Mouse (Mus musculus) right cerebral cortex, adult 2 months (tissue): Measurements from ENCODE around the gene Eif2a.

Experiments used
- DNase-seq, 2 experiments: peaks; one replicate each; pipeline ENCODE4 v3.0.0; 2021 to 2022; ENCODE audit warnings: low spot score in 2 of 2

Gene Eif2a

DNA sequence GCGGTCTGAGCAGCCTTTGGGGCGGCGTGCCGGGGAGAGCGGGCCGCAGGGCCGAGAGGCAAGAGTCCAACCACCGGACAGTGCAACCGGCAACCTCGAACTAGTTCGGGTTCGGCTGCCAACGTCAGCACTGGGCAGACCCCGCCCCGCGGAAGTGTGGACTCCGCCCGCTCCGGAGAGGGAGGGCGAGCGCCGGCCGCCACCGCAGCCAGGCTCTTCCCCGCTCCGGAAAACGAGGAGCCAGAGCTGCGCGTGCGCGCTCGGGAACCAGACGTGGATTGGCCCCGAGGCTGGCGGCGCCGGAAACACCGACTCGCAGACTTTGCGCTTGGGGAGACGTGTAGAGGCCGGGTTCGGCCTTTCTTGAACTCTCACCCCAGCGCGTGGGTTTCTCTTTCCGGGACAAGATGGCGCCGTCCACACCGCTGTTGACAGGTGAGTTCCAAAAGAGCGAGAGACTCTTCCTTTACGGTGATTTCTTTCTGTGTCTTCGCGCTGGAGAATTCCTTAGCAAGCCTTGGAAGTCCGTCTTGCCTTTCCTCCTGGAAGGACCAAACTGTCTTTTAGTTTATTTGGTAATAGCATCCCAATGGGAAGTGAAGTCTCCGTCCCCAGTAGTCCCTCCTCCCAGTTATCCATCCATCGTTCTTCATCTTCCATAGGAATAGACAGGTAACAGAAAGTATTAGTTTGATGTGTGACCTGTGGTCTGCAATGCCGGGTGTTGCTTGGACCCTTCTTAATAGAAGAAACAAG lies at the start of gene Eif2a, which contains the start of gene Serp1:
Eif2a (plus strand) TSS at position 170 of the 756 bp plus-strand sequence.
Serp1 (minus strand) TSS at position 241 of the 756 bp plus-strand sequence.
- DNase-seq = peak; percentile 99

DNA sequence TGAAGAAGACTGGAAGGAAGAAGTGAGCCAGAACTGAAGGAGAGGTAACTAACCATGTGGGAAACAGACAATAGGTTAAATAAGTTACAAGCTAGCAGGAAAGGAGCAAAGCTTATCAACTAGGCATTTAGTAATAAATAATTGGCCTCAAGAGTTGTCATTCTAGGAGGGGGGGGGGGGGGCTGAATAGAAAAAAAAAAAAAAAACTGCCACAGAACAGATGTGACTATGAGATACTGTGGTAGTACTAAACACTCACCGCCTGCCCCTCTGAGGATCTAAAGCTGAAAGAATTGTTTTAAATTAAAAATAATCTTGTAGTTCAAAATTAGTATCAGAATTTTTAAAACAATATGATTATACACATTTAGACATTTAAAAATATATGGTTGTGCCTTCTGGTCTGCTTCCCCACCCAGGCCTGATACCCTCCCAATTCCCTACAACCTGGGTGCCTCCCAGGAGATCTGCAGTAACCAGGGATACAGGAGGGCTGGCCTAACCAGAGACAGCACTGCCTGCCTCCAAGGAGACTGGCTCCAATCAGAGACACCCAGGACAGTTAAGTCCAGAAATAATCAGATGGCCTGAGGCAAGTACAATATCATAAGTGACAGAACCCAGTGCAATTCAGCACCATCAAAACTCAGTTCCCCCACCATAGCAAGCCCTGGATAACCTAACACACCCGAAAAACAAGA lies 46.7 kb upstream of the Eif2a start:
- DNase-seq = no peak

DNA sequence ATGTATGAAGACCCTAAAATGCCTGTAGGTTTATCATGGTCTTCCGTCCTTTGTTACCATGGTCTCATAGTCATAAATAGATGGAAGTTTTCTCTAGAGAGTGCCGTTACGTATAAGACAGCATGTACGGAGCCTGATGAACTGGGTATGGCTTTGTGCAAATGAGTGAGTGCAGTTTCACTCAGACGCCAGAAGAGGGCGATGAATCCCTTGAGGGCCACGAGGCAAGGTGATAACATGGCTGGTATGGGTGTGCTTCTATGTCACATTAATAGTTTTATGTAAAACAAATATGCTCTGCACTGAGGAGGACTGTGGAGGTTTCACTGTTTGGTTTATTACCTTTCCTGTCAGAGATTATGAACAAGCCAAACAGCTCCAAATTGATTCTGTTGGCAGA lies 39.7 kb upstream of the Eif2a start:
- no peak for DNase-seq

DNA sequence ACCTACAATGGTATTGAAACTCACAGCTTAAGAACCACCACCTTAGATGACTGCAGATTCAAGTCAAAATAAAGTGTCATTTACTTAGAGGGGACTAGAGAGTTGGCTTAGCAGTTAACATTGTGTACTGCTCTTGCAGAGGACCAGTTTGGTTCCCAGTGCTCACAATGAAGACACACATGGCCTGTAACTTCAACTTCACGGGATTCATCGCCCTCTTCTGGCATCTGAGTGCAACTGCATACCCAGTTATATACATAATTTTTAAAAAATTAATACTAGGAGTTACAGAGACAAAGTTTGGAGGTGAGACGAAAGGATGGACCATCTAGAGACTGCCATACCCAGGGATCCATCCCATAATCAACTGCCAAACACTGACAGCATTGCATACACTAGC lies 38.5 kb upstream of the Eif2a start:
- DNase-seq = no peak

DNA sequence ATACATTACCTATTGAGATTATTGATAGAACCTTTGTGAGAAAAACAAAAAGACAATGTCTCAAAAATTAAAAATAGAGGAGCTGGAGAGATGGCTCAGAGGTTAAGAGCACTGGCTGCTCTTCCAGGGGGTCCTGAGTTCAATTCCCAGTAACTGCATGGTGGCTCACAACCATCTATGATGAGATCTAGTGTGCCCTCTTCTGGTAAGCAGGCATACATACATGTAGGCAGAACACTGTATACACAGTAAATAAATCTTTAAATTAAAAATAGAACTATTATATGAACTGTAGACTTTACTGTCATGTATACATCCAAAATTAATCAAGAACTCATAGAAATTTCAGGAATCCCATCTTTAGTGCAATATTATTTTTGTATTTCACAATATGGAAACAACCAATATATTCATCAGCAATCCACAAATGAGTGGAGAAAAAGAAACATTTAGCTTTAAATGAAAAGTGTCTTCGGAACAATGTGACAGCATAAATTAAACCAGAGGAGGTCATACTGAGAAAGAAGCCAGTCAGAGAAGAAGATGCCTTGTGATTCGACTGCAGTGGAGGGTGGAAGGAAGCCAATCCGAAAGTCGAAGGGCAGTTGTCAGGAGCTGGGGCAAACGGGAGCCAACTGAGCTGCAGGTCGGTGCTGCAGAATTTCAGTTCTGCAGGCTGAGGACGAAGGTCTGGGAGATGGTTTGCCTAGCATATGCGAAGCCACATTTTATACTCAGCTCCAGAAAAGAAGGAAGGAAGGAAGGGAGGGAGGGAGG lies 37.4 kb upstream of the Eif2a start:
- no peak for DNase-seq

DNA sequence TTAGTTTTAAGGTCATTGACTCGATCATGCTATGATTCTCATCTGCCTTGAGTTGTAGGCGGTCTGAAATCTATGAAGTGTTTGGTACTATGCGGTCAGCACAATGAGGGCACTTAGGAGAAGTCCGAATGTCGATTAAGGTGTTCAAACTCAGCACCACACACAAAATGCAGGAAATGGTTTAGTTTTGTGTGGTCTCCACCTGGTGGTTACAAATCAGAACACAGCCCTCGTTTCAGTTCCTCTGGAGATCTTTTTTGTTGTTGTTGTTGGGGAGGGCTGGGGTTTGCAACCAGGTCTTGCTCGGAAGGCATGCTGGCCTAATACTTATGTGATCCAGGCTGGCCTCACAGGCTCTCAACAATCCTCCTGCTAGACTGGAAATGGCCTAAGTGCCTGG lies 34.8 kb upstream of the Eif2a start:
- DNase-seq = peak; percentile 59 to 65

DNA sequence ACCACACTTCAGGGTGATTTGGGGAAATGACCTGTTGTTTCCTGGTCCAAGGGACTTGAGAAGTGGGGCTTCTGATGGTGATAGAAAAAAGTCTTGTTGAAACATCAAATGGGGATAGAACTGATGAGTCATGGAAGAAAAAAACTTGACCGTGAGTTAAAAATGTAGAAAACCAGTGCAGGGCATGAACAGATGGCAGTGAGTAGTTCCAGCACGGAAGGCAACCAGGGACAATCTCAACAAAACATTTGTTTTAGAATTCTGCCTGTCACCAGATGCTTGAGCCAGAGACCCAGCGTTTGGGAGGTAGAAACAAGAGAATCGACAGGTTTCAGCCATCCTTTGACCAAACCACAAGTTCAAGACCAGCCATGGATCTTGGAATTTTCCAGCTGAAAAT lies 32.0 kb upstream of the Eif2a start:
- DNase-seq = peak; percentile 35 to 41

DNA sequence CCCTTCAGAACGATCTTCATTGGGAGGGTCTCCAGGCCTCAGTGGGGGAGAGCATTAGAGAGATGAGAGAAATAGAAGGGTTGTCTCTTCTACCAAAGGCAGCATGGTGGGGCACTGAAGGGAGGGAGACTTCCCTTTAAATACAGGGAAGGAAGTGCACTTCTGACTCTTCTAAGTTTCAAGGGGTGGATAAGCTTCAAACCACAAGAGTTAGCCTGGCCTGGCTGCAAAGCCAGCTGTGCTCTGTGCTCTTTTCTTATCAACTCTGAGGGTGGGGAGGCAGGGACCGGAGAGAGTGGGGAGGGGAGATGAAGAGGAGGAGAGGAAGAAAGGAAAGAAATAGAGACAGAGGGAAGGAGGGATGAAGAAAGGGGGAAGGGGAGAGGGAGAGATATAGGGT lies 23.7 kb upstream of the Eif2a start:
- DNase-seq = no peak

DNA sequence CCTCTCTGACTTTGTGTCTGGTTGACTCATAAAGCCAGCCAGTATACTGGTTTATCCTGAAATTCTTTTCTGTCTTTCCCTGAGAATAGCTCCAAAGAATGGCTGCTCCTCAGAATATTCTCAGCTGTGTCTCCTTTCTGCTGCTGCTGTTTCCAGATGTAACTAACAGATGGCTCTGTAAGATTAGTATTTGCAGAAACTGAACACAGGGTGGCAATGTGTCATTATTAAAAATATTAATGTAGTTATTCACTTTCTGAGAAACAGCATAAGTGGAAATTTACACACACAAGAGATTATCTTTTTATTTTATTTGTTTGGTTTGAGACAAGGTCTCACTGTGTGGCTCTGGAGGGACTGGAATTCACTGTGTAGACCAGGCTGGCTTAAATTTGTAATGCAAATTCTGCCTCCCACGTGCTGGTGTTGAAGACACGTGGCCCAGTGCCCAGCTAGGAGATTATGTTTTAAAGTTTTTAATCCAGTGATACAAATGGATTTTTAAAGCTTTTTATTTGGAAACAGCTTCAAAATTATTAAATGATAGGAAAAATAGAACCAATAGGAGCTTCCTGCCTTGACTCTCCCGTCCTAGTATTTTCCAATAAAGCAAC lies 21.8 kb upstream of the Eif2a start:
- DNase-seq = no peak

DNA sequence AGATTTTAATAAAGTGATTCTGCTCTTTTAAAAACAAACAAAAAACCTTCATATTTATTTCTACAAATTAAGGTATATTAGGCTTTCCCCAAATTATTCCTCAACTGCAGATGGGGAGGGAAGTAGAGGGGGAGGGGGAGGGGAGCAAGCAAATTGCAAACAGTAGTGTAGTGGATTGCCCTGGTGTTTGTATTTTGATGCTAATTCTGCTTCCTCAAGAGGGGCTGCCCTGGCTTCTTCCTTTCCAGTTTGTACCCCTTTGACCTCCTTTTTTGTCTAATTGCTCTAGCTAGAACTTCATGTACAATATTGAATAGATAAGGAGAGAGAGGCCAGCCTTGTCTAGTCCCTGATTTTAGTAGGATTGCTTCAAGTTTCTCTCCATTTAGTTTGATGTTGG lies 20.9 kb upstream of the Eif2a start:
- DNase-seq = no peak

DNA sequence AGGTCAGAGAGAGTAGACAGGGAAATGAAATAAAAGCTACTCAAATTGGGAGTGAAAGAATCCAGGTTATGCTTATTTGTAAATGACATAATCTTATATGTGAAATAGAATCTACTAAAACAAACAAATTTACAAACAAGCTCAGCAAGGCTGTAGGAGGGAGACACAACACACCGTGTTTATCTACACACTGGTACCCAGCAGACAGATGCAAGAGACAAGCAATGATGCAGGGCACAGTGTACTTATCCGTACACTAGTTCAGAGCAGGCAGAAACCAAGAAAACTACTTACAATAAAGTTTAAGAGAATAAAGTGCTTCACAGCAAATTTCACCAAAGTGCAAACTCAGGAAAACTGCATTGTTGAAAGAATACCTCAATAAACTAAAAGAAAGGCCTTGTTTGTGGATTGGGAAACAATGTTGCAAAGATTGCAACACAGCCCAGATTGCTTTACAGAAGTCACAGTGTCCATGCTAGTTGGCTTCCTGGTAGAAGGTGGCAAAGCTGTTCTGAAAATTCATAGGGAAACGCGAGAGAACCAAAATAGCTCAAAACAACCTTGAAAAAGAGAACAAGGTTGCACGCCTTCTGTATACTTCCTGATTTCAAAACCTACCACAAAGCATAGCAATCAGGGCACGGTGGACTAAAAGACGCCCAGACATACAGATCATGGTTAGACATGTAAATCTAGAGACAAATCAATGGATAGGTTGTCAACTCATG lies 17.4 kb upstream of the Eif2a start:
- no peak for DNase-seq

DNA sequence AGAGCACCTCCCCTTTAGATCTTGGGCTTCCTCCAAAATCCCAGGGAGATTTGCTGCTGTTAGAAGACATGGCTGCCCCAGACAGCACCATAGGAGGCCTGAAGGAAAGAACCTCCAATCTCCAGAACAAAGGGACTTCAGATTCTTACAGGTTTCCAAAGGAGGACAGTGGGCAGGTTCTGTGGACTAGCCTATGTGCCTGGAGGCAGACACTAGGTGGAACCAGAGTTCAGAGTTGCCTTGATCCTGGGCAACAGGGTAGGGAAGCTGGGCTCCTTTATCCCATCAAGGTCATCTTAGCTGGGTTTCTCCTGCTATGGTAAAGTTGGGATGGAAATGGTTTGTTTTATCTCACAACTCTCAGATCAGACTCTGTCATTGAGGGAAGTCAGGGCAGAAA lies 14.0 kb upstream of the Eif2a start:
- no peak for DNase-seq

DNA sequence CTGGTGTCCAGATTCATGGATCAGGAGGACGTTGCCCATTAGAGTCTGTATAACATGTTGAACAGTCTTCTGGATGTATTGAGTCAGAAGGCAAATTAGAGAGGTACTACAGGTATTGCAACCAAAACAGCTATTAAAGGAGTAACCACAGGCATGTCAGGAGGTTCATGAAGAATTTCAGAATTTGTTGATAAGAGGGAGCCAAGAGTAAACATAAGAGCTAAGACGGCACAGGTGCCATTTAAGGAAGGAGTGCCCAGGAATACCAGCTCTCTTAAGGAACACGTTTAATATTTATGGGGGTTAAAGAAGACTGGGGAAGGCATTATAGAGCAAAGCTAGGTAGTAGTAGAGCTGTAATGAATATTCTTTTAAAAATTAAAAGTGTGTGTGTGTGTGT lies 12.9 kb upstream of the Eif2a start:
- DNase-seq = no peak

DNA sequence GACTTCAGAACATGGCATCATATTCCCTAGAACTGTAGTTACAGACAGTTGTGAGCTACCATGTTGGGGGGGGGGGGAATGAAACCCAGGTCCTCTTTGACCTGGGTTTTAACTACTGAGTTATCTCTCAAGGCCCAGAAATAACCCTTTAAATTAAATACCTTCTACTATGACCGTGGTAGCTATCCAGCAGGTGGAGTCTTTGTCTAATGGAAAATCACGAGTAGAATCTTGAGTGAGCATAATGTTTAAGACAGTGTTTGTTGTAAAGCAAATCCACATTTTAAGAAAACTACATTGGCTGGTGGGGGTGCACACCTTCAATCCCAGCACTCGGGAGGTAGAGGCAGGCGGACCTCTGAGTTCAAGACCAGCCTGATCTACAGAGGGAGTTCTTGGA lies 12.1 kb upstream of the Eif2a start:
- DNase-seq = no peak

DNA sequence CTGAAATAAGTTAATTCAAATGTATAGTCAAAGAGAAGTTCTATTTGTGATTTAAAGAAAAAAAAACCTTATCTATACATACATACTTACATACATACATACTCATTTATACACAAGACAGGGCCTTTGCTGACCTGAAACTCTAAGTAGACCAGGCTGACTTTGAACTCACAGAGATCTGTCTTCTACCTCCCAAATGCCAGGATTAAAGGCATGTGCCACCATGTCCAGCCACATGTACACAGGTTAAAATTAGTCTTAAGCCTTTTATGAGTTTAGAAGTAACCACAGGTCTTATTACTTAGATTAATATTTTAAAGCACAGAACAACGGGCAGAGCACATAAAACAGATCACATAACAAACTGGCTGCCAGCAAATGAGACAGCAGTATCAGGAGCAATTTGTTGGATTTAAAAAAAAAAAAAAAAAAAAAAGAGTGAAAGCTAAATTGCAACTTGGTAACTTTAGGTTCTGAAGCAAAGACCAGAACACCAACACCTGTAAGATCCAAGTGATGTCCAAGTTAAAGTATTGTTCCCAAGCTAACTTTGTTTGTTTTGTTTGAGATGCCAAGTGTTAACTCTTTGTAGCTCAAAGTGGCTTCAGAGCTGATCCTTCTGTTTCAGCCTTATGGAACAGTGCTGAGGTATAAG lies 9.5 kb upstream of the Eif2a start:
- DNase-seq = no peak

DNA sequence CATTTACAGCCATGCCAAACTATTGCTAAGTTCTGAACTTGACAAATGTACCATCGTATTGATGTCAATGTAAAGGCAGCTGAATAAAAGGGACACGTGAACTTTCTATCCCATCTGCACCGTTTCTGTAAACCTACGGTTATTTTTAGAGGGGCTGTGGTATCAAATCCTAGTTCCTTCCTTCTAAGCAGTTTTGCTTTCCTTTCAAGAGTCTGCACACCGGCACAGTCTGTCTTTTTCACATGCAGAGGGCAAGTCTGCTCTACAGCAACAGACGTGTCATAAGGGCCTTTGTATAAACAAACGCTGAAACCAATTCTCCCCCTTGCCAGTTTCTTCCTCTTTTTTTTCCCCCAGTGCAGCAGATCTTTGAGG lies 9.0 kb upstream of the Eif2a start:
- no peak for DNase-seq

DNA sequence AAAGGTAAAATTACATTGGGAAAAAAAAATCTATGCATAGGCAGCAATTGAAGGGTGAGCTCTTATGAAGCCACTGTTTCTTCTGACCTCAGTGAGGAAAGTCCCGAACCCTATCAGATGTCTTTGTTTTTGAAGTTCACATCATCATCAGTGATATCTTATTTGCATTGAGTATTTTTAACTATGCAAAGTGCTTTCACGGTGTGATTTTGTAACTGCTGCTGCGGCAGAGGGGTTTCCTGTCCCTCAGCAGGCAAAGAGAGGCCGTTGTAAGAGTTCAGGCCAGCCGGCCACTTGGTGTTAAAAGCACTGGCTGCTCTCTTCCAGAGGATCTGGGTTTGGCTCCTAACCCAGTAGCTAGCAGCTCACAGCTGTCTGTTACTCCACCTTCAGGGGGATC lies 8.4 kb upstream of the Eif2a start:
- no peak for DNase-seq

DNA sequence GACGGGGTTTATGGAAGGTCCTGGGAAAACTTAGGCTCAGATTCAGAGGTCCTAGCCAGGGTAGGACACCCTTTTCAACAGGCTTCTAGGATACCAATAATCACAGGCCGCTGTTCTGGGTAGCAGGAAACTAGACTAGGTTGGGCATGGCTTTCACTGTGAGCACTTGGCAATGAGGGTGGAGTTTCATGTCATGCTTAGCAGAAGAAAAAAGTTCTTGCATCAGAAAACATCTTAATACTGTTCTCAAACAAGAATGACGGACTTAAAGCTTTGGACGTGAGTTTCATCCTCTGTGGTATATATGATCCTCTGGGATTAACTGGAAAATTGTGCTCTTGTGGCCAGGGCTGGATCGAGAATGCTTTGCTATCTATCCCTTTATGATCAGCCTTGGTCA lies 7.8 kb upstream of the Eif2a start:
- no peak for DNase-seq

DNA sequence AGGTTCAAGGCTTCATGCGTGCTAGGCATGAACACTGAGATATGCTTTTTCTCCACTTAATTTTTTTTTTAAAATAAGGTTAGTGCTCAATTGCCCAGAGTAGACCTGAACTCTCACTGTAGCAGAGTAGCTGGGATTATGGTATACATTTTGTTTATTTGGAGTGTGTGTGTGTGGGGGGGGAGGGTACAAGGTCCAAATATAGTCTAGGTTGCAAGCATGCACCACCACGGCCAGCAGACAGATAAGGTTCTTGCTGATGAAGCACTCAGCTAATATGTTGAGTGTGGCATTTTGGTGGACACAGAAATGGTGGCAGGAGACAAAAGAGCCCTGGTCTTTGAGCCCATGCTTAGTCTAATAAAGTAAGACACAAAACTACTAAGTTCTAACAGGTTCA lies 6.7 kb upstream of the Eif2a start:
- no peak for DNase-seq

DNA sequence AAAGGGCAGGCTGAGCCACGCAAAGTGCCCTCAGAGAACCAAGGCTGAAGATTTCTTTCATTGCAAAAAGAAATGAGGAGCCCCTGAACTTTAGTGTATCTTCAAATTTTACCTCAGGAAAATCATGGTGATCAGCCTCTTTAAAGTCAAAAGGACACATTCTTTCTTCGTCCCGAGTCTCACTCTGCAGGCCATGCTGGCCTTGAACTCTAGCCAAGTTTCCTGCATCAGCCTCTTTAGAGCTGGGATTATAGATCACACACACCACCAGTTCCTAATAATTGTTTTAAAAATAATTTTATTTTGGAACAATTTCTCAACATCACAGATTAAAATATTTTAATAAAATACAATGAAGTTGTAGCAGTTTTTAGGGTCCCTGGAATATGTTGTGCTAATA lies 6.1 kb upstream of the Eif2a start:
- no peak for DNase-seq

DNA sequence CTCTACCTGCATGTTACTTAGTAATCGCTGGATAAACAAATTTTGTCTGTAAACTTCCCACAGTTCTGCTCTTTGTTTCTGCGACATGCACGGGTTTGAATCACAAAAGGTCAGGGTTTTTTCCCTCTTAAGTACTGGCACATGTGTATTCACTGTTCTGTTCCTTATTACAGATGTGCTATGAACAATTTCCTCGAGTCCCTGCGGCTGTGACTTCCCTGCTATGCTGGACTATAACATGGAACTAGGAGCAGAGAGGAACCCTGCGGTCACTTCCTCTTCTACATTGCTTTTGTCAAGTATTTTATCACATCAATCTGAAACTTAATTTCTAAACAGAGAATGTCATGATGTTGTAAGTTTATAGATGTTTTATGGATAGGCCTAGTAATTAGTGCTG lies 5.3 kb upstream of the Eif2a start:
- DNase-seq = no peak
